Mouse (Mus musculus): ENCODE data around the gene Kazald1. TPM values are rescaled to one million over a fixed set of nuclear protein-coding genes. Genes with fewer than 3 reads are reported as not detected.

The Kazald1 gene
- 0.50 and 0.87 TPM in 2 replicates for polyA plus RNA-seq (2014; fragmentation: Nextera tagmentation; extraction: Ambion mirVana)

- peak within 1 kb of the TSS; percentile 44 for H3K4me3 ChIP-seq (ENCODE audit: low read depth, low read length)
- H3K4me2 ChIP-seq (ENCODE audit: low read depth): peak within 1 kb of the TSS; percentile 95
- H3K9me3 ChIP-seq (ENCODE audit: control insufficient read depth, low read length): no peaks in the 10 kb centered on the region
- H3K36me3 ChIP-seq (ENCODE audit: control insufficient read depth, insufficient read depth, low read length): no peaks in the 10 kb centered on the region
- H3K27me3 ChIP-seq (ENCODE audit: control insufficient read depth, insufficient read depth, low read length): peaks cover 51% of the 10 kb centered on the region
- under 1% methylated on average over 45 of the region's 45 CpGs for WGBS
- H3K4me1 ChIP-seq (ENCODE audit: control insufficient read depth, insufficient read depth, low read length): peaks cover 15% of the 10 kb centered on the region; the same call in 1 of the 2 replicates
- peak; percentile 95 for DNase-seq (ENCODE audit: low spot score)
- peak within 1 kb of the TSS; percentile 47 for H3K27ac ChIP-seq (ENCODE audit: low read depth, low read length)
- peak; percentile 86 for ATAC-seq (ENCODE audit: insufficient read depth, low FRiP score, low TSS enrichment)
- peak within 1 kb of the TSS; percentile 64 for H3K9ac ChIP-seq (ENCODE audit: low read length)
Measured at GRCm38 (mm10) chr19:45074580-45075322, at the start of gene Kazald1. TSS of gene Kazald1 (plus strand) at chr19:45075241.

DNA sequence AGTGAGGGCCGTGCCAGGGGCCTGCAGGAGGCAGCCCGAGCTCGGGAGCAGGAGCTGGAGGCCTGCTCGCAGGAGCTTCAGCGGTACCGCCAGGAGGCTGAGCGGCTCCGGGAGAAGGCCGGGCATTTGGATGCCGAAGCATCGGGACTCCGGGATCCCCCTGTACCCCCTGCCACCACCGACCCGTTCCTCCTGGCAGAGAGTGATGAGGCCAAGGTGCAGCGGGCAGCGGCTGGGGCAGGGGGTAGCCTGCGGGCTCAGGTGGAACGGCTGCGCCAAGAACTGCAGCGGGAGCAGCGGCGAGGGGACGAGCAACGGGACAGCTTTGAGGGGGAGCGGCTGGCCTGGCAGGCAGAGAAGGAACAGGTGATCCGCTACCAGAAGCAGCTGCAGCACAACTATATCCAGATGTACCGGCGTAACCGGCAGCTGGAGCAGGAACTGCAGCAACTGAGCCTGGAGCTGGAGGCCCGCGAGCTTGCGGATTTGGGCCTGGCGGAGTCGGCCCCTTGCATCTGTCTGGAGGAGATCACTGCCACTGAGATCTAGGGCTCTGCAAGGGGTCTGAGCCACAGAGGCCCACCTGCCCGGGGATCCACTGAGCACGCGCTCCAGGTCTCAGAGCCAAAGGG is 49.0 kb upstream of the Kazald1 start:
- no peaks in the 10 kb centered on the region for H3K27me3 ChIP-seq (ENCODE audit: control insufficient read depth, insufficient read depth, low read length)
- no peak overlapping the region for H3K4me2 ChIP-seq (ENCODE audit: low read depth)
- no peak overlapping the region for H3K4me3 ChIP-seq (ENCODE audit: low read depth, low read length)
- H3K9ac ChIP-seq (ENCODE audit: low read length): no peak overlapping the region
- no peak for DNase-seq (ENCODE audit: low spot score)
- no peak for ATAC-seq (ENCODE audit: insufficient read depth, low FRiP score, low TSS enrichment)
- H3K27ac ChIP-seq (ENCODE audit: low read depth, low read length): no peak overlapping the region
- no peaks in the 10 kb centered on the region for H3K9me3 ChIP-seq (ENCODE audit: control insufficient read depth, low read length)
- WGBS: 95% methylated on average over 37 of the region's 37 CpGs
- H3K36me3 ChIP-seq (ENCODE audit: control insufficient read depth, insufficient read depth, low read length): peaks cover 35% of the 10 kb centered on the region
- H3K4me1 ChIP-seq (ENCODE audit: control insufficient read depth, insufficient read depth, low read length): peaks cover 9% of the 10 kb centered on the region

DNA sequence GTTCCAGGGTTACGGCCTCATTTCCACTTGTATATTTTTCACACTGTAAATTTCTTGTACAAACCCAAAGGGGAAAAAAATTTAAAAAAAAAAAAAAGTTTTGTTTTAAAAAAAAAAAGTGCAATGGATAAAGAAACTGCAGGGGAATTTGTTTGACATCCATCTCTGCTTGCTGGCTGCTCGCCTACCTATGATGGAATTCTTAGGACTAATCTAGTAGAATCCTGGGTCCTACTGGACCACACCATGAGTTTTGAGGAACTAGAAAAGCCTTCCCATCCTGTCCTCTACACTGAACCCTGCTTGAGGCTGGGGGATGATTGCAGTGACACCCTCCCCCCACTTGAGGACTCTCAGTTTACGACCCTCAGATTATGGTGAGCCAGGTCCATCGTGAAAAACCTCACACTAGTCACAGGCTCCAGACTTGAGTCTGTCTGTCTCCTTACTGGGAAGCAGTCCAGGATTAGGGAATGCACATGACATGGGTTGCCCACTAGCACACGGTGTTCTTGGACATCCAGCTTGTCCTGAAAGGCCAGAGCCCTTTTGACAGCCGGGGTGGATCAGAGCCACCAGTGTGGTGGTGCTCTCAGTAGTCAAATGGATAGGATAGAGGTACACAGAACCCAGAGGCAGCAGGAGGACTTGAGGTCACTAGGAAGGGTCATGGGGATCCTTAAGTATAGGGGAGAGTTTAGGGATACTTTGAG is 47.9 kb upstream of the Kazald1 start:
- Histone ChIP-seq H3K4me1 (ENCODE audit: control insufficient read depth, insufficient read depth, low read length) (peaks cover 5% of the 10 kb centered on the region), H3K4me3 (ENCODE audit: low read depth, low read length) (no peak overlapping the region), H3K4me2 (ENCODE audit: low read depth) (no peak overlapping the region), H3K9ac (ENCODE audit: low read length) (no peak overlapping the region), H3K27ac (ENCODE audit: low read depth, low read length) (no peak overlapping the region), H3K27me3 (ENCODE audit: control insufficient read depth, insufficient read depth, low read length) (no peaks in the 10 kb centered on the region), H3K9me3 (ENCODE audit: control insufficient read depth, low read length) (no peaks in the 10 kb centered on the region), H3K36me3 (ENCODE audit: control insufficient read depth, insufficient read depth, low read length) (peaks cover 31% of the 10 kb centered on the region)
- DNase-seq (ENCODE audit: low spot score): no peak
- WGBS: 73% methylated on average over 6 of the region's 6 CpGs
- ATAC-seq (ENCODE audit: insufficient read depth, low FRiP score, low TSS enrichment): no peak

DNA sequence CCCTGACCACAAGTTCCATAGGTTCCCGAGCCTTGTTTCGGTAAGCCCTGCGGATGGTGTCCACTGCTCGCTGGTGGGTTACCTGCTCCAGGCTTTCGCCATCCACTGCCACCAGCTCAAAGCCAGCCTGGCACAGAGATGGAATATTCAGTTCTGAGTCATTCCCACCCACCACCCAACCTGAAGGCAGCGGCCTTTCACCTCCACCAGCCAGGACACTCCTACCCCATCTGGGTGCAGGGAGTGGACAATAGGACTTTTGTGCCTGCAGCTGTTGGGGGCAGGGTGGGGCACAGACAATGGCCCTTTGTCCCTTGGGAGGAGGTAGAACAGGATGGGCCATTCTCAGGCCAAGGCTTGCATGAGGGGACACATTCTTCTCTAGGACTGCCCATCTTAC is 47.2 kb upstream of the Kazald1 start:
- no peak overlapping the region for H3K4me3 ChIP-seq (ENCODE audit: low read depth, low read length)
- no peaks in the 10 kb centered on the region for H3K27me3 ChIP-seq (ENCODE audit: control insufficient read depth, insufficient read depth, low read length)
- DNase-seq (ENCODE audit: low spot score) (peak; percentile 36), ATAC-seq (ENCODE audit: insufficient read depth, low FRiP score, low TSS enrichment) (no peak)
- peak overlapping the region; percentile 6; the same call in 1 of the 2 replicates for H3K9ac ChIP-seq (ENCODE audit: low read length)
- 82% methylated on average over 6 of the region's 6 CpGs for WGBS
- H3K36me3 ChIP-seq (ENCODE audit: control insufficient read depth, insufficient read depth, low read length): peaks cover 28% of the 10 kb centered on the region
- no peak overlapping the region for H3K27ac ChIP-seq (ENCODE audit: low read depth, low read length)
- H3K4me2 ChIP-seq (ENCODE audit: low read depth): no peak overlapping the region
- H3K4me1 ChIP-seq (ENCODE audit: control insufficient read depth, insufficient read depth, low read length): peaks cover 5% of the 10 kb centered on the region
- H3K9me3 ChIP-seq (ENCODE audit: control insufficient read depth, low read length): no peaks in the 10 kb centered on the region

DNA sequence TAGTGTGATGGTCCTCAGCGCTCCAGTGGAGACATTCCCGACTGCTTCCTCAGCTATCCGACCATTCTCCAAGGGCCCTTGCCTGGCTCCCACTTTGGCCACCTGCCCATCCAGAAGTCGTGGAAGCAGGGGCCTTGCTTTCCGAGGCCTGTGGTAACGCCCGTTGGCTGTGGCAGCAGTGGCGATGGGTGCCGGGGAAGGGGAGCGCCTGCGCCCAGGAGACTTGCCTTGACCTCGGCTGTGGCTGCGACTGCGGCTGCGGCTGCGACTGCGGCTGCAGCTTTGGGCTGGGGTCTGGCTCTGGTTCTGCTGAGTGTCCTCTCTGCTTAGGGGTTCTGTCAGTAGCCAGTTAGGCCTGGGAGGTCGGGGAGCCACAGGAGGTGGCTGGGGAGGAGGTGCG is 46.3 kb upstream of the Kazald1 start:
- 67% methylated on average over 19 of the region's 19 CpGs for WGBS
- DNase-seq (ENCODE audit: low spot score) (no peak), ATAC-seq (ENCODE audit: insufficient read depth, low FRiP score, low TSS enrichment) (no peak)
- H3K9me3 ChIP-seq (ENCODE audit: control insufficient read depth, low read length): no peaks in the 10 kb centered on the region
- no peak overlapping the region for H3K9ac ChIP-seq (ENCODE audit: low read length)
- H3K4me3 ChIP-seq (ENCODE audit: low read depth, low read length): no peak overlapping the region
- 0 out of 2 replicates have a peak overlapping the region, but pooled peaks have one; percentile 16 for H3K4me2 ChIP-seq (ENCODE audit: low read depth)
- no peaks in the 10 kb centered on the region for H3K27me3 ChIP-seq (ENCODE audit: control insufficient read depth, insufficient read depth, low read length)
- H3K4me1 ChIP-seq (ENCODE audit: control insufficient read depth, insufficient read depth, low read length): peaks cover 5% of the 10 kb centered on the region
- no peak overlapping the region for H3K27ac ChIP-seq (ENCODE audit: low read depth, low read length)
- H3K36me3 ChIP-seq (ENCODE audit: control insufficient read depth, insufficient read depth, low read length): peaks cover 24% of the 10 kb centered on the region

- H3K36me3 ChIP-seq (ENCODE audit: control insufficient read depth, insufficient read depth, low read length): peaks cover 19% of the 10 kb centered on the region
- peaks cover 5% of the 10 kb centered on the region for H3K4me1 ChIP-seq (ENCODE audit: control insufficient read depth, insufficient read depth, low read length)
- no peak overlapping the region for H3K27ac ChIP-seq (ENCODE audit: low read depth, low read length)
- WGBS: 57% methylated on average over 9 of the region's 9 CpGs
- DNase-seq (ENCODE audit: low spot score) (no peak), ATAC-seq (ENCODE audit: insufficient read depth, low FRiP score, low TSS enrichment) (no peak)
- no peaks in the 10 kb centered on the region for H3K9me3 ChIP-seq (ENCODE audit: control insufficient read depth, low read length)
- H3K4me3 ChIP-seq (ENCODE audit: low read depth, low read length): no peak overlapping the region
- H3K9ac ChIP-seq (ENCODE audit: low read length): no peak overlapping the region
- H3K27me3 ChIP-seq (ENCODE audit: control insufficient read depth, insufficient read depth, low read length): no peaks in the 10 kb centered on the region
- H3K4me2 ChIP-seq (ENCODE audit: low read depth): no peak overlapping the region
Measured at GRCm38 (mm10) chr19:45029571-45029970, 45.5 kb upstream of the Kazald1 start.

GRCm38 (mm10) chr19:45030111-45030510 is 44.9 kb upstream of the Kazald1 start:
- no peak overlapping the region for H3K4me2 ChIP-seq (ENCODE audit: low read depth)
- DNase-seq (ENCODE audit: low spot score): peak; percentile 64
- H3K4me3 ChIP-seq (ENCODE audit: low read depth, low read length): no peak overlapping the region
- H3K27ac ChIP-seq (ENCODE audit: low read depth, low read length): no peak overlapping the region
- H3K4me1 ChIP-seq (ENCODE audit: control insufficient read depth, insufficient read depth, low read length): peaks cover 5% of the 10 kb centered on the region
- H3K36me3 ChIP-seq (ENCODE audit: control insufficient read depth, insufficient read depth, low read length): peaks cover 15% of the 10 kb centered on the region
- no peaks in the 10 kb centered on the region for H3K27me3 ChIP-seq (ENCODE audit: control insufficient read depth, insufficient read depth, low read length)
- no peak for ATAC-seq (ENCODE audit: insufficient read depth, low FRiP score, low TSS enrichment)
- H3K9ac ChIP-seq (ENCODE audit: low read length): no peak overlapping the region
- WGBS: 32% methylated on average over 8 of the region's 8 CpGs
- no peaks in the 10 kb centered on the region for H3K9me3 ChIP-seq (ENCODE audit: control insufficient read depth, low read length)

GRCm38 (mm10) chr19:45030746-45031693 is 44.0 kb upstream of the Kazald1 start:
- H3K9ac ChIP-seq (ENCODE audit: low read length): no peak overlapping the region
- peak overlapping the region; percentile 24; the same call in 1 of the 2 replicates for H3K4me2 ChIP-seq (ENCODE audit: low read depth)
- DNase-seq (ENCODE audit: low spot score): peak; percentile 79
- no peaks in the 10 kb centered on the region for H3K27me3 ChIP-seq (ENCODE audit: control insufficient read depth, insufficient read depth, low read length)
- no peak overlapping the region for H3K27ac ChIP-seq (ENCODE audit: low read depth, low read length)
- 0 out of 2 replicates have a peak, but pooled peaks have one; percentile 31 for ATAC-seq (ENCODE audit: insufficient read depth, low FRiP score, low TSS enrichment)
- H3K9me3 ChIP-seq (ENCODE audit: control insufficient read depth, low read length): no peaks in the 10 kb centered on the region
- H3K36me3 ChIP-seq (ENCODE audit: control insufficient read depth, insufficient read depth, low read length): peaks cover 8% of the 10 kb centered on the region
- 42% methylated on average over 20 of the region's 20 CpGs for WGBS
- no peak overlapping the region for H3K4me3 ChIP-seq (ENCODE audit: low read depth, low read length)
- H3K4me1 ChIP-seq (ENCODE audit: control insufficient read depth, insufficient read depth, low read length): peaks cover 5% of the 10 kb centered on the region

Measured in neural tube, embryonic 11.5 days (tissue).